Mouse (Mus musculus) kidney, postnatal 10 days (tissue): ENCODE data around the gene Setd2.

Source experiments
- DNase-seq: peaks from one replicate; pipeline ENCODE4 v3.0.0; 2021; ENCODE audit warnings: mixed read lengths

Gene Setd2

GRCm38 (mm10) chr9:110532538-110533291 is at the start of gene Setd2:
Setd2 (plus strand) TSS chr9:110532597.
- DNase-seq: peak; percentile 83

- no peak for DNase-seq
These were observed 43.6 kb upstream of the Setd2 start for GRCm38 (mm10) chr9:110488841-110489240.

GRCm38 (mm10) chr9:110490913-110491312 is 41.5 kb upstream of the Setd2 start:
- peak; percentile 22 for DNase-seq

DNA sequence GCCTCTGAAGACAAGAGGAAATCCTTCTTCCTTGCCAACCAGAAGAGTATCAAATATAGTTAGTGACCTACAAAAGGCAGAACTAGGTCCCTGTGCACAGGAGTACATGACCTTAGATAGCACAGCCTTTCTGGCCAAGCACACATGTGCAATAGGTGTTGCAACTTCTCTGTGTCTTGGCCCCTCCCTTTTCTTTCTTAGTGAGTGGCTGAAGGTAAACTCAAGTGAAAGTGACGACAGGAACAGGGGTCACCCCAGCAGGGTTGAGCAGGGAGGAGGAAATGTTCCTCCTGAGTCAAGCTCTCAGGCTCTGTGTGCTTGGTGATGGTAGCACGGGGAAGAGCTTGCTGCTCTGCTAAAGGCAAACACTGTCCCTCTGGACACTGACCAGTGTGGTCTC is 6.7 kb upstream of the Setd2 start:
- DNase-seq: no peak

GRCm38 (mm10) chr9:110529002-110529737 is 3.2 kb upstream of the Setd2 start:
- no peak for DNase-seq

DNA sequence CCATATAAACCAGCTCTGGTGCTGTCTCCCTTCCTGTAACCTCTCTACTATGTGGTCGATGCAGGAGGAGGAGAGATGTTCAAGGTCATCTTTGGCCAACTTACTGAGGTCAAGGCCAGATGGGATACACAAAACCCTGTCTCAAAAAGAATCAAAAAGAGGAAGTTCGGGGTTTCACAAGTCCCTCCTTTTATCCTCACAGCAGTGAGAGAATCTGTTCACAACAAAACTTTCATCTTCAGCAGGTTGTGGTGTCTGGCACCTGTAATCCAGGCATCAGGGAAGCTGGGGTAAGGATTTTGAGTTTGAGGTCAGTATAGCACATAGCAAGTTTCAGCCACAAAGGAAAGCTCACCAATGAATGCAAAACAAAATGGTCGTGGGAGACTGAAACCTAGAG is 1.7 kb upstream of the Setd2 start:
- no peak for DNase-seq

DNA sequence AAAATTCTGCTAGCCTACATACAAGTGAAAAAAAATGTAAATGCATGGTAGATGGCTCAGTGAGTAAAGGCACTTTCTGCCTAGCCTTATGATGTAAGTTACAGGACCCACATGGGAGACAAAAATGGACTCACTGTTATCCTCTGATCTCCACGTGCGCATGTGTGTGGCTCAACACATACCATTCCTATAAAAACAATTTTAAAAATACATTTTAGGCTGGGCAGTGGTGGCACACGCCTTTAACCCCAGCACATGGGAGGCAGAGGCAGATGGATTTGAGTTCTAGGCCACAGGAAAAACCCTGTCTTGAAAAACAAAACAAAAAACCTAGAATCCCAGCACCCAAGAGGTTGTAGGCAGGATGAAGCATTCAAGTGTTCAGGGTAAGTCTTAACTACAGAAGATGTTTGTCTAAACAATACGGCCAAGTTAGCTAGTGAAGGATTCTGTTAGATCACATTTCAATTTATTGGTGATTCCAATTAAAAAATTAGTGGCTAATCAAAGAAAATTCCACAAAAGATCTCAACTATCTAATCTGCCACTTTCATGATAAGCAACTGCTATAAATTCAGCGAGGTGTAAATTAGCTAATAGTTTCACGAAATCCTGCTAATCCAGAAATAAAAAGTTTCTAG is 1.1 kb upstream of the Setd2 start:
- DNase-seq: no peak

GRCm38 (mm10) chr9:110531914-110532489 is 395 bp upstream of the Setd2 start:
- DNase-seq: peak; percentile 98

DNA sequence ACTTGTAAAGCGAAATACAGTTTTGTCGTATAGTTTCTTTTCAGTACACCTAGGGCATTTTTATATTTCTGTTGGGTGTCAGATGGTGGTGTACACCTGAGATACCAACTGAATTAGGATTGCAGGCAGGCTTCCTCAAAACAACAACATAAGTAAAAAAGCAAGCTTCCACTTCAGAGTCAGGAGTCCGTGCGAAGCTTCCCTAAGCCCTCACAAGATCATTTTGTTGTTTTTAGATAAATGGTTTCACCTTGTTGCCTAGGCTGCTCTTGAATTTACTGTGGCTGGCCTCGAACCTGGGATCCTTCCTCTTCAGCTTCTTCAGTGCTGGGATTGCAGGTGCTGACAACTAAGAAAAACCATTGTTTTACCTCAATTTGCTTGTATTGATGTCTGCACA is 1.2 kb downstream of the Setd2 start:
- DNase-seq: no peak

DNA sequence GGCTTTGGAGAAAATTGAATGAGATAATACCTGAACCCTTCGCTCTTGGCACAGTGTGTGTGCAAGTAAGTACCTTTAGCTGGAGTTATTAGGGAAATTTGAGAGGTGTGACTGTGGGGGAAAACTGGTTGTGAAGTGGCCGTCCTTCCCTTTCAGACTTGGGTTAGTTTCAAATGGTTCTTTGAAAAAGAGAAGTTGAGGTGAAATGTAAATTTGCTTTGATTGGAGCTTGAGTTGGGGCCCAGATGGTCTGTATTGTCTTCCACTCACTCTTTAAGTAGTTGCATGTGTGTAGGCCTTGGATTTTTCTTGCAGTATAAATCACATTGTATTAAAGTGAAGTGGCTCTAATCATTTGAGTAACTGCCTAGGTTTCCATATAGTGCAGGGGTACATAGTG is 2.7 kb downstream of the Setd2 start:
- no peak for DNase-seq

DNA sequence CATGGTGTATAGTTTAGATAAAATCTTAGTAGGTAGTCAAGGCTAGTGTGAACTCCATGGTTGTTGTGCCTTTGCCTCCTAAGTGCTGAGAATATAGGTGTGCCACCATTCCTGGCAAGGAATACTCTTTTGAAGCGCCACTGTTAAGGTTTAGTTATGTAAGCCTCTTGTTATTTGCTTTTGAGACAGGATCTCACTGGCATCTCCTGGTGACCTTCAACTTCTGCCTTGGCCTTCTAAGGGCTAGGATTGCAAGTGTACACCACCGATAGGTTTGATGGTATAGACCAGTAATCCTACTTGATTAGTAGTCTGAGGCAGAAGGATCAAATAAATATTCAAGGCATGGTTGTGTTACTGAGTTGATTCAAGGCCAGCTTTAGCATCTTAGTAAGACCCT is 4.2 kb downstream of the Setd2 start:
- DNase-seq: no peak

- no peak for DNase-seq
These were observed 6.1 kb downstream of the Setd2 start for GRCm38 (mm10) chr9:110538511-110538910.

DNA sequence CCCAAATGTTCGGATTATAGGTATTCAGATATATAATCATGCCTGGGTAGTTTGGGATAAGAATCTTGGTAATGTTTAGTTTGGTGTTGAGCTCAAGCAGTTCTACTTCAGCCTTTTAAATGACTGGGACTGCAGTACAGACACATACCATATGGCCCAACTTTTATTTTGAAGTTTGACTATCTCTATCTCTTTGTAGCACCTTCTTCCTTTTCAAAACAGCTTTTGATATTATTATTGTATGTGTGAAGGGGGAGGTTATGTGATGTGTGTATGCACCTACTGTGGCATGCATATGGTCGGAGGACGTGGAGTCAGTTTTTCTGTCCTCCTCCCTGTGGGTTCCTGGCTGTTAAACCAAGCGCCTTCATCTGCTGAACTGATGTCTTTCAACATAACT is 9.6 kb downstream of the Setd2 start:
- no peak for DNase-seq

- DNase-seq: no peak
These were observed 15.9 kb downstream of the Setd2 start for GRCm38 (mm10) chr9:110548261-110548660.

DNA sequence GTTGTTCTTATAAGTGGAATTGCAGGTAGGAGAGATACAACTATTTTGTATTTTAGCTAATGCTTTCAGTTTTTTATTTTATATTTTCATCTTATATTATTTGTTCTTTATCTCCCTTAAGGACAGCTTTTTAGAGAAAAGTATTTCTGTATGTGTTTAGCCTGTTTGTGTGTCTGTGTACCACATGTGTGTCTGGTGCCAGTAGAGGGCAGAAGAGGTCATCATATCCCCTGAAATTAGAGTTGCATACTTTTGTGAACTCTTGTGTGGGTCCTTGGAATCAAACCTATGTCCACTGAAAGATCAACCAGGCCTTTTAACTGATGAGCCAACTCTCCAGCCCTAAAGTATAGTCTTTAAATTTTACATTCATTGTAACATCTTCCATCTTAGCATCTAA is 35.9 kb downstream of the Setd2 start:
- DNase-seq: no peak

- DNase-seq: no peak
These were observed 49.8 kb downstream of the Setd2 start for GRCm38 (mm10) chr9:110582161-110582560.

DNA sequence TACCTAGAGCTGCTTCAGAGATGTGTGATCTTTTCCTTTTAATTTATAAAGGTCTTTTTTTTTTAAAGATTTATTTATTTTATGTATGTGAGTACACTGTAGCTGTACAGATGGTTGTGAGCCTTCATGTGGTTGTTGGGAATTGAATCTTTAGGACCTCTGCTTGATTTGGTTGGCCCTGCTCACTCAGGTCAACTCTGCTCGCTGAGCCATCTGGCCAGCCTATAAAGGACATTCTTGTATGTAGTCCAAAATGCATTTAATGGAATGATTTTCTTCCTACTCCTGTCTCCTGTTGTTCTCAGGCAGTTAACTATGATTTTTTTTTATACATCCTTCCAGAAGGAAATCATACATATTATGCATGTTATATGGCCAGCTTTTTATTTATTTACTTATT is 51.1 kb downstream of the Setd2 start:
- DNase-seq: no peak

DNA sequence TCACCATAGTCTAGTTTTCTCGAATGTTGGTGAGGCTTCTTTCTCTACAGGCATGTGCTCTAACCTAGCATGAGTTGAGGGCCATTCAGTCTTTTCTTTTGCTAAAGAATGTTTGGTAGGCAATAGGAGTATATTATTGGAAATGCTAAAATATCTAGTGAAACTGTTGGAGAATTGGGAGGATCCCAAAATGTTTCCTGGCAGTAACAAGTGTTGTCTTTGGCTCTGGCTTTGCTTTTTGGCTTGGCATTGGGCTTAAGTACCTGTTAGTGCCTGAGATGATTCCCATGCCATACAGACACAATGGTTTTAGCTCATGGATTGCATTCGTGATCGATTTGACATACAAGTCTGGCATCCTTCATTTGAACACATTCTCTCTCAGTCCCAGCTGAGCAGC is 79.1 kb downstream of the Setd2 start:
- no peak for DNase-seq

GRCm38 (mm10) chr9:110617081-110617480 is 84.7 kb downstream of the Setd2 start:
- DNase-seq: peak; percentile 42

DNA sequence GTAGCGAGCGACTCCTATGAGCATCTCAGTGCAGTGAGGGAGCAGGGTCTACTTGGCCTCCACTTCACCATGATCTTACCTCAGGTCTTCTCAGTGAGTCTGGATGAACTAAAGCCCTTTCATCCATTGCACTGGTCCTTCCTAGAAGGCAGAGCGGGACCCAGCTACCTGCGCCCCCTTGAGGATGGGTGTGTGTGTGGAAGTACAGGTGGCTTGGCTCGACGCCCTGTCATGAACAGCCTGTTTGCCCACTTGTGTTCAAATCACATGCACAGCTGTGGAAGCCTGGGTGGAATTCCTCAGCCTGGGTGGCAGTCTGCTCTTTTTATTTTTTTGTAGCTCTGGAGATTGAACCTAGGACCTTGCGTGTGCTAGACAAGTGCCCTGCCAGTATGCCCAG is 87.8 kb downstream of the Setd2 start:
- peak; percentile 27 for DNase-seq

DNA sequence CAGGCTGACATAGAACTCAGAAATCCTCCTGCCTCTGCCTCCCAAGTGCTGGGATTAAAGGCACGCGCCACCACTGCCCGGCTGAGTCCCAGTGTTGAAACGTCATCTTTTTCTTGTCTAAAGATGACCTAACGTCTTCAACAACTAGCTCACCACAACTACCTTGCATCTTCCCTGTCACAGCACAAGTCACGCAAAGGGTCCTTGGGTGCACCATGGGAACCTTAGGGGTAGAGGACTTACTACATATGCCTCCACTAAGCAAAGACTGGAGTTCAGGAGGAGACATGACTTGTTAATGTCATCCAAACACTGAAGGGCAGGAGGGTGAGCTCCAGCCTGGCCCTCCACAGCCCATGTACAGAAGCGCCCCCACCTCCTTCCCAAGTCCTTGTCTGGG is 88.3 kb downstream of the Setd2 start:
- no peak for DNase-seq

GRCm38 (mm10) chr9:110622621-110623219 is 90.3 kb downstream of the Setd2 start:
- no peak for DNase-seq
